Mouse (Mus musculus) mouse embryonic stem cell (cell line): ENCODE results near the gene Rasgrp4.
"Not testable (repeated sequence)": the region's sequence is repeated elsewhere in the genome, so short reads cannot be mapped to it uniquely, and the experiment has no call there.

Experiments used
- in situ Hi-C, 2 experiments: fragments of 300-500 bp; cut with MboI; formaldehyde crosslinking; loops; 1 replicate in 1 of 2; 3 replicates in 1 of 2; pipeline ENCODE4 v1.14.3; 2019 to 2020; ENCODE audit warnings: low sequenced_read_pairs in 2 of 2, low pct_unique_long_range_greater_than_20kb in 1 of 2, mixed read lengths in 1 of 2; ENCODE audit not compliant: unreplicated experiment in 1 of 2

The Rasgrp4 gene

DNA sequence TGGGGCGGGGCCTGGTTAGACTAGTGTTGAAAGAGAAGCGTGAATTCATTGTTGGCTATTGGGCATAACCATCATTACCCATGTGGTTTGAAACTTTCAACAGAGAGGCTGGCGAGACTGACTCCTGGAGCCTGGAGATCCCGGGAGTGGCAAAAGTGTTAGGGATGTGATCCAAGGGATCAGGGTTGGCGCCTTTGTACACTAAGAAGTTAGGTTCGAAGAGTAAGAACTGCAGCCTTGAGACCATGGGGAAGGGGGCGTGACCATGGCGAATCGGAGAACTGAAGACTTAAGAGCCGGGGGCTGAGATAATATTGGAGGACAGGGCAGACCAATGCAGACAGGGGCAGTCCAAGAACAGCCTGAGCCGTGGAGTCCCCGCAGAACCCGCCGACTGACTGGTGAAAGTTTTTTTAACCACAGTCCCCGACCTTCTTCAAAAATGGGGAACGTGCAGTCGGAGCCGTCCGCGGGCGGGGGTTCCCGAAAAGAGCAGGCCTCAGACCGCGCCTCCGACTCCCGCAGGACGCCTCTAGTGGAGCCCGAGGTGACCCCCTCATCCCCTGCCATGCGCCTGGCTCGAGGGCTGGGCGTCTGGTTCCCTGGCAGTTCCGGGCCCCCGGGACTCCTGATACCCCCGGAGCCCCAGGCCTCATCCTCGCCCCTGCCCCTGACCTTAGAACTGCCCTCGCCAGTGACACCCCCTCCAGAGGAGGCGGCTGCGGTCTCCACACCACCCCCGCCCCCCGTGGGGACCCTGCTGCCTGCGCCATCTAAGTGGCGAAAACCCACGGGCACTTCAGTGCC is 36.3 kb downstream of the Rasgrp4 start:
- in situ Hi-C loops, result no loop called here

DNA sequence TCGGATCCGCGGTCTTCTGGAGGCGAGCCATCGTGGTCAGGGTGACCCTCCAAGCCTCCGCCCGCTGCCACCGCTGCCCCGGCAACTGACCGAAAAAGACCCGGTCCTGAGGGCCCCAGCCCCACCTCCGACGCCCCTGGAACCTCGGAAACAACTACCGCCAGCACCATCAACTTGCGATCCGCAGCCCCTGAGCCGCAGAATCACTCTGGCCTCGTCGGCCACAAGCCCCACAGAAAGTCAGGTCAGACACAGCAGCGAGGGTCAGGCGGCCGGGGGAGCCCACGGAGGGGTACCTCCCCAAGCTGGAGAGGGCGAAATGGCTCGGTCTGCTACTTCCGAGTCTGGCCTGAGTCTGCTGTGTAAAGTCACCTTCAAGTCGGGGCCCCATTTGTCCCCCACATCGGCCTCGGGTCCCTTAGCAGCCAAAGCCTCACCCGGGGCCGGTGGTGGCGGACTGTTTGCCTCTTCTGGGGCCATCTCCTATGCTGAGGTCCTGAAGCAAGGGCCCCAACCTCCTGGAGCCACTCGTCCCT is 37.0 kb downstream of the Rasgrp4 start:
- in situ Hi-C loops, result no loop called here

DNA sequence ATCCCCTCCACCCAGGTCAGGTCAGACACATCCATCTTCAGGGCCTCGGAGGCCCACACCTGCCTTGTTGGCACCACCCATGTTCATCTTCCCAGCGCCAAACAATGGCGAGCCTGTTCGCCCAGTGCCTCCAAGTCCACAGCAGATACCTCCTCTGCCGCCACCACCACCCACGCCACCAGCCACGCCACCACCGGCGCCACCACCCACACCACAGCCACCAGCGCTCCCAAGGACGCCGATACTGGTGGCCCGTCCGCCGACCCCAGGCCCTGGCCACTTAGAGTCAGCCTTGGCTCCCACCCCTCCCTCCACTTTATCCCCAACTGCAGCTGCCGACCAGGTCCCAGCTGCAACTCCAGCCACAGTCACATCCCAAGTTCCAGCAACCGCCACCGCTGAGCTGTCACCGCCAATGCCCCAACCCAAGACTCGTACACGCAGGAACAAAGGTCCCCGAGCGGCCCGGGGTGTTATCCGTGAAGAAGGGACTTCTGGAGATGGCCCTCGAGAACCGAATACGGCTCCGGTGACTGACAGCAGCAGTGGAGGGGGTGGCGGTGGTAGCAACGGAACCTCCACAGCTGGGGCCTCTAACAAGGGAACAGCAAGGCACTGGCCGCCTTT is 37.9 kb downstream of the Rasgrp4 start:
- in situ Hi-C loops, result no loop called here

GRCm38 (mm10) chr7:29178106-29178505 is 43.5 kb downstream of the Rasgrp4 start:
- in situ Hi-C loops, result no loop called here

DNA sequence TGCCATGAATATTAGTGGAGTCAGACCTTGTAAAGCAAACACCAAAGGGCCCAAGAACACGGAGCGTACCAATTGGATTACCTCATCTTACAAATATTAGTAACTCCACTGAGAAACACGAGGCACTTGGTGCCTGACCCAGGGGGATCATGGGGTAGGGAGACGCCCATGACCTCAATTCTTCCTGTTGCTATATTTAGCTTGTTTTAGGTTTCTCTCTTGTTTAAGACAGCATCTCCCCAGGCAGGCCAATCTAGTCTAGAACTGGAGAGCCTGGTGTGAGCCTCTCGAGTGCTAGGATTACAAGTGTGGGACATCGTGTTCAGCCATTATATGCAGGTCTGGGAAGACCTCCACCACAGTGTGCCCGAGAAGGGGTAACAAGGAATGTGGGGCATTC is 44.7 kb downstream of the Rasgrp4 start:
- in situ Hi-C loops, result no loop called here

GRCm38 (mm10) chr7:29180077-29180853 is 45.6 kb downstream of the Rasgrp4 start, which contains the start of gene Psmd8:
TSS of gene Psmd8 (minus strand) at chr7:29180701.
- in situ Hi-C loops, result no loop called here

- in situ Hi-C loops, result no loop called here
Measured at GRCm38 (mm10) chr7:29180854-29181236, 46.2 kb downstream of the Rasgrp4 start.

GRCm38 (mm10) chr7:29181323-29181722 is 46.7 kb downstream of the Rasgrp4 start:
- in situ Hi-C loops, result not testable (repeated sequence)

GRCm38 (mm10) chr7:29194230-29194629 is 59.6 kb downstream of the Rasgrp4 start:
- in situ Hi-C loops, result not testable (repeated sequence)

GRCm38 (mm10) chr7:29202577-29202976 is 67.9 kb downstream of the Rasgrp4 start:
- in situ Hi-C loops, result loop anchor here in 1 of 2 experiments (5.0 kb wide), 1 partner anchor 515 kb away; no protein-coding TSS in a partner anchor
